10 mouse cellular contexts compared by ENCODE assay signal in genomic region chr4:126647996-126648910, GRCm38 (mm10). TPM values are rescaled to one million over a fixed set of nuclear protein-coding genes. Genes with fewer than 3 reads are reported as not detected.
DNase-seq lines count a peak whose midpoint lies in the region; ATAC-seq lines count a peak whose summit lies in the region.
"Had no signal": no experiment of that assay in that cellular context is flagged by ENCODE, and none has a peak within 500 bp of the region (broad histone marks: within the 10 kb centered on the region; RNA-seq: fewer than 3 reads in every experiment).

No protein-coding gene starts in this region.

- no peaks in the 10 kb centered on the region for H3K27me3 ChIP-seq in intestine, embryonic 16.5 days (replicated peaks; ENCODE audit: control insufficient read depth, insufficient read depth, low read length)

- no peaks in the 10 kb centered on the region for H3K9me3 ChIP-seq in intestine, embryonic 16.5 days (ENCODE audit: control insufficient read depth, low read length)
- H3K9me3 ChIP-seq: liver, embryonic 12.5 days had no signal

- peak; percentile 15 for DNase-seq in cerebellum, adult 9-10 months
- no peak for DNase-seq in cerebellum, adult 9-11 months
- DNase-seq in right cerebral cortex, postnatal 10 days (ENCODE audit: low spot score in 2 of 2) = peak; percentile 29 to 39
- DNase-seq in right cerebral cortex, postnatal 14 days = no peak
- DNase-seq in kidney, adult 9 months = peak; percentile 52
- peak; percentile 92 for DNase-seq in retina, postnatal 1 day
- DNase-seq in yolk sac, embryonic 10.5 days (ENCODE audit: low spot score) = no peak
- DNase-seq: adrenal gland, postnatal 10 days had no signal

- 51% methylated on average over 24 of the region's 24 CpGs for WGBS in intestine, embryonic 16.5 days

- no peaks in the 10 kb centered on the region for H3K4me1 ChIP-seq in intestine, embryonic 16.5 days (ENCODE audit: control insufficient read depth, insufficient read depth, low read length)
- H3K4me1 ChIP-seq: liver, embryonic 12.5 days had no signal

- H3K4me3 ChIP-seq in intestine, embryonic 16.5 days (ENCODE audit: low read length) = no peak overlapping the region
- H3K4me3 ChIP-seq: liver, embryonic 12.5 days had no signal

- no peak overlapping the region for H3K4me2 ChIP-seq in intestine, embryonic 16.5 days (ENCODE audit: low read depth, low read length)
- H3K4me2 ChIP-seq: liver, embryonic 12.5 days had no signal

- no peaks in the 10 kb centered on the region for H3K36me3 ChIP-seq in intestine, embryonic 16.5 days (ENCODE audit: control insufficient read depth, insufficient read depth, low read length)
- H3K36me3 ChIP-seq: liver, embryonic 12.5 days had no signal

- H3K27ac ChIP-seq in intestine, embryonic 16.5 days (ENCODE audit: low read length) = no peak overlapping the region
- H3K27ac ChIP-seq: liver, embryonic 12.5 days had no signal

- no peak for ATAC-seq in intestine, embryonic 16.5 days
- ATAC-seq: liver, embryonic 12.5 days had no signal

- H3K9ac ChIP-seq in intestine, embryonic 16.5 days (ENCODE audit: low read depth, low read length) = no peak overlapping the region
- H3K9ac ChIP-seq: liver, embryonic 12.5 days had no signal

RNA-seq across cellular contexts. Expression of gene Psmb2, which starts 29.2 kb away (rescaled TPM):
- polyA plus RNA-seq in intestine, embryonic 16.5 days (2015; fragmentation: Nextera tagmentation; extraction: Ambion mirVana) = 477 and 515 TPM in 2 replicates

RNA-seq across cellular contexts. Expression of gene 5730409E04Rik, which starts 38.6 kb away (rescaled TPM):
- polyA plus RNA-seq in intestine, embryonic 16.5 days (2015; fragmentation: Nextera tagmentation; extraction: Ambion mirVana) = 1.7 and 1.9 TPM in 2 replicates

Comparison
In these comparisons a context has a peak if more than half of its experiments do, and no peak if none do; other contexts are left out.
1. DNase-seq: peak in cerebellum, adult 9-10 months (single experiment), right cerebral cortex, postnatal 10 days (2 of 2), kidney, adult 9 months (single experiment) and retina, postnatal 1 day (single experiment); none in cerebellum, adult 9-11 months (single experiment), right cerebral cortex, postnatal 14 days (single experiment) and yolk sac, embryonic 10.5 days (single experiment).